Mouse (Mus musculus): ENCODE data around the gene Lrrc4c.

Lrrc4c gene

GRCm38 (mm10) chr2:97609436-97609835, 1291.5 kb downstream of the Lrrc4c start:
- no peak for DNase-seq (ENCODE audit: low spot score)

- no peak for DNase-seq (ENCODE audit: low spot score)
Measured at GRCm38 (mm10) chr2:97610566-97610965, 1292.6 kb downstream of the Lrrc4c start.

GRCm38 (mm10) chr2:97614724-97615123, 1296.8 kb downstream of the Lrrc4c start:
- peak; percentile 34 for DNase-seq (ENCODE audit: low spot score)

GRCm38 (mm10) chr2:97618589-97618988, 1300.6 kb downstream of the Lrrc4c start:
- no peak for DNase-seq (ENCODE audit: low spot score)

GRCm38 (mm10) chr2:97639941-97640340, 1322.0 kb downstream of the Lrrc4c start:
- DNase-seq (ENCODE audit: low spot score): no peak

- no peak for DNase-seq (ENCODE audit: low spot score)
Measured at GRCm38 (mm10) chr2:97641661-97642060, 1323.7 kb downstream of the Lrrc4c start.

GRCm38 (mm10) chr2:97652711-97653110, 1334.7 kb downstream of the Lrrc4c start:
- no peak for DNase-seq (ENCODE audit: low spot score)

Measured in embryo, embryonic 10 days (tissue).